Mouse (Mus musculus): ENCODE measurements at regions not wholly inside any gene's neighbourhood (a gene's known extent, or its start where the extent isn't known, plus 50 kb on each side); places are given as distances from the start of the nearest gene placed in this dataset.
"Not testable (repeated sequence)": the region's sequence is repeated elsewhere in the genome, so short reads cannot be mapped to it uniquely, and the experiment has no call there.

- peak; percentile 61 for DNase-seq (ENCODE audit: low read depth)
These were observed 200.9 kb downstream of the Faxc start for GRCm38 (mm10) chr4:22131751-22132736.

DNA sequence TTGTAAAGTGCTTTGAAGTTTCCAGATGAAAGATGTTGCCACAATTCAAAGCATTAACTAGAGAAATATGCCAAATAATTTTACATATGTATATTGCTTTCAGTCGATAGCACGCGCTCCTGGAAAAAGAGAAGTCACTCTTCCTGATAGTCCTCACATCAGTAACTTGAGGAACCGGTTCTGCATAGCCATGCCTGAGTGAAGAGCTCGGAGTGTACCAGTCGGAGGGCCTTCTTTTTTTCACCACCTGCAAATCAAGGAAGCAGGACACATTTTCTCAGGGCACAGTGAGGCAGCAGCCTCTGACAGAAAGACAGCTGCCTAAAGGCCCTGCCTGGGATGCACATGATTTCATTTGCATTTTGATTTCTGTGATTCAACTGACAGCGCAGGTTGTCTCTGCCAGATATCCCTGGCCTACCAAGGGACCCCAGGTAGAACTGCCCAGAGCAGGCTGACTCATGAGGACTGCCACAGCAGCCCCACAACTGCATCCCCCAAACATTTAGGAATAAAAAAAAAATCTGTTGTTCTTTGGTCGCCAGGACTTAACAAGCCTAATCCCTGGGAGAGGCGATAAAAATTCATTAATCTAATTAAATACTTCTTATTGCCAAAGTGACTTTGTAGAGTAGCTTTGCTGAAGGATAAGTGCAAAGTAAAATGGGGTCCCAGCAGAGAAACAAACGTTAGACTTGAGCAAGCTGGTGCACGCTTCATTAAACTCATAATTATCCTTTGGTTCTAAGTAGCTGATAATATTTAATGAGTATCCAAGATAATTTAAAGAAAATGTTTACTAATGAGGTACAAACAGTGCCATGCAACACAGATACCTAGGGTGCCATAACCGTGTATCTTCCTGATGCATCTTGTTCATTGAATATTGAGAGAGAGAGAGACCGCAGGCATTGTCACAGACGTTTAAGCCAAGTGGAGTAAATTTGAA is 202.7 kb downstream of the Faxc start:
- no peak for DNase-seq (ENCODE audit: low read depth)

GRCm38 (mm10) chr4:22140122-22140521 is 209.0 kb downstream of the Faxc start:
- no peak for DNase-seq (ENCODE audit: low read depth)

- DNase-seq (ENCODE audit: low read depth), result no peak
These were observed 212.4 kb downstream of the Faxc start for GRCm38 (mm10) chr4:22143546-22143945.

DNA sequence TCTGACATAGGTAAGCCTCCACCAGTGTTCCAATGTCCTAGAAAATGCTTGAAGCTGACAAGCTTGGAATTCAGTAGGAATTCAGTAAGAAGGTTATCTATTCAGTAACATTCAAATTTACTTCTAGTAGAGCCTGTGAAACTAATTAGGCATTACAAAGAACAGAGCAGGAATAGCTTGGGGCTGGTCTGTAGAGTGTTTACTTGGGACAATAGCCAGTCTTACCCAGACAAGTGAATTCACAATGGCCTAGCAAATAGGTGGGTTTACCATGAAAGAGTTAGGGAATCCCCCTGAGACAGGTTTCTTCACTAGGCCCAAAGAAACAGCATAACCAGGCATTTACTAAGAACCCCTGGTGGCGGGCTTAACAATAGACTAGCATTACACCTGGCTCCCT is 212.5 kb upstream of the Fbxl4 start:
- not testable (repeated sequence) for DNase-seq (ENCODE audit: low read depth)

GRCm38 (mm10) chr4:22146648-22147409 is 210.5 kb upstream of the Fbxl4 start:
- no peak for DNase-seq (ENCODE audit: low read depth)

GRCm38 (mm10) chr4:22151899-22152493 is 205.3 kb upstream of the Fbxl4 start:
- no peak for DNase-seq (ENCODE audit: low read depth)

DNA sequence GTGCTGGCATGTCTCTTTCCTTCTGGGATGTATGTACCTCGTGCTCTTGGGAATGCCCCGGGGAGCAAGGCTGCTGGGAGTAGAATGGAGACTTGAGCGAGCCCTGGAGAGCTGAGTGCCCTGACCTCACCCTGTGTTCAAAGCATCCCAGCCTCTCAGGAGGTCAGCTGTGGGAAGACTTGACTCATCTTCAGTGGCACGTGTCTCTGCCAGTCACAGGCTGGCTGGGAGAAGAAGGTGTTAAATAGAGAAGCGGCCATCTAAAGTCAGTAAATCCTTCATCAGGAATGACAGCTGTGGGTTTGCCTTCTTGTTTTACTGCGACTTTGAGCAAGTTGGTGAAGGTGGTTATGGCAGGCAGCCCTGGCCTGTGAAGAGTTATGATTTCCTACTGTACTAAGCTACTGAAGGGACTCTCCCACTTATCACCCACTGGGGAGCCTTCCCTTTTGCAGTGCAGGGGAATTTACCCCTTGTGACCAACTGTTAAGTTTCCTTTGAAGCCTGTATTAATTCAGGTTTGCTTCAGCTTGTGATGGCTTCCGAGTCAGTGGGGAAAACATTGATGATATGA is 204.3 kb upstream of the Fbxl4 start:
- no peak for DNase-seq (ENCODE audit: low read depth)

- no peak for DNase-seq (ENCODE audit: low read depth)
These were observed 203.7 kb upstream of the Fbxl4 start for GRCm38 (mm10) chr4:22153620-22154019.

DNA sequence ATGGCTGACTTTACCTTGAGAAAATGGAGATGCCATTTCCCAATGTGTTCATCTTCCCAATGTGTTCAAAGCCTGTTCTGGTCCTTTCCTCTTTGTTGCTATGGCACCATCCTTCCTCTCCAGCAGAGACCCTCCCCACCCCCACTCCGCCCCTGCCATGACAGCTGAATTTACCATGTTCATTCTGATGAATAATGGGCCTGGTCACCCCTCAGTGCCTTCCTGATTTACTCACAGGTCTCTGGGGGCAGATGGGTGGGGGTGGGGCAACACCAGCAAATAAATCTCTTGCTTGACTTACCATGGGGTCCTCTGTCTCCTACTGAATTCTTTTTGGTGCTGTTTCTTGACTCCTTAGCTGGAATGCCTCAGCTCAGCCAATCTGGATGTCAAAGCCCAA is 170.9 kb upstream of the Fbxl4 start:
- DNase-seq (ENCODE audit: low read depth), result no peak

DNA sequence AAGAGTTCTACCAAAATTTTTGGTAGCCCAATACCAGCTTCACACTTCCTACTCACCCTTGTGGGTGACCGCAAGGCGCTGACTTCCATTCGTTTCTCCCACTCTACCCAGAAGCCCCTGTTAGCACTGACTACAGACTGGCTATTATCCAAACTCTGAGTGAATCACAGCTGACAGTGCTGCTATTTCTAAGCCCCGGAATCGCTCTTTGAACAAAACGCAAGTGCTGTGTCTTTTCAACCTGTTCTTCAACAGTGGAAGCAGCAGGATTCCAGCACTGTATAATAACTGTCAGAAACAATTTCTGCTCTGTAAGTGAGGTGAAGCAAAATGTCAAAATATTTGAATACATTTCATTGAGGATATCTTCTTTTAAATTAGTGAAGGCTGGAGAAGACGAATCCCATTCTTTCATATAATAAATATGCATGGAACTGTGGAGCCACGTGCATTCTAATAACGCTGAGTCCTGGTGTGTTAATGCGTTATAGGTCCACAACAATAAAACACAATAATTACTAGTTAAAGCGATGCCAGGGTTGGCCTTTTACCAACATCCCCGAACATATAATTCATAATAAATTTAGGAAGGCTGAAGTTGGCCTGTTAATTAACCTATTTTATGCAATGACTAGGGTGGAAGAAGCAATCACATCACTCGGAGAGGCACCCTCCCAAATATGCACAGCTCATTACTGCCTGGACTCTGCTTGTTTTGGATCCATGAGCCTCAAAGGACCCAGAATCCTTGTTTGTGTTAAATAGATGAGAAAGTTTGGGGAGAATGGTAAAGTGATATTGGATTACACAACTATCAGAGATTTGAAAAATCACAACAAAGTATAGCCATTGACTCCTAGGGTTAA is 169.0 kb upstream of the Fbxl4 start:
- no peak for DNase-seq (ENCODE audit: low read depth)

DNA sequence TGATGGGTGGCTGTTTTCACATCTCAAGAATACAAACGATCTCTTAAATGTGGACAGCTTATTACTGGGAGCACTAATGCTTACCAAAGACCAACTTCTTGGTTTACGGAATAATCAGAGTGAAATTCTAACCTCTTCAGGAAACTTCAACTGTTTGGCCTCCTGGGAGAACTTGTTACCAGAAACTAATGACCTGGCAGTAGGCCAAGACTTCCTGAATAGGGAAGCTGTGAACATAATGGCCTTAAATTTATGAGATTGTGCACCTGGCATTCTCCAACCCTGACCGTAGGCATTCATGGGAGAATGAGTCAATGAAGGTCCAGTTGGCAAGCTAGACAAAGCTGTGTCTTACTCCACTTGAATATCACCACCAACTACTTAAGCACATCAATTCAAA is 160.8 kb upstream of the Fbxl4 start:
- no peak for DNase-seq (ENCODE audit: low read depth)

DNA sequence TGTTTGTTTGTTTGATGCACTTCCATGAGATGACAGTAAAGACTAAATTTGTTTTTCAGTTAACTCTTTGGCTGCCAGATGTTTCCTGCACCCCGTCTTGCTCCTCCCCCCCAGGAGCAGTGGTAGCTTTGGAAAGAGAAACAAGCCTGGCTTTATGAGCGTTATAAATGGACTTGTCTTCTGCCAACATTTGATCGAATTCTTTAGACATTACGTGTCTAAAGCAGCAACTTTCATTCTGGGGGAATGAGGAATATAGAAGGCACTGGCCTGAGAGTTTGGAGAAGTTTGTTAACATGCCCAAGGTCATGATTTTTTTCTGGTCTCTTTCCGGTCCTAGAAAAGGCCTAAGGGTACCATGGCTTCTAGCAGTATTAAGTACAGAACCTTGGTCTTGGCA is 148.8 kb upstream of the Fbxl4 start:
- peak; percentile 57 for DNase-seq (ENCODE audit: low read depth)

DNA sequence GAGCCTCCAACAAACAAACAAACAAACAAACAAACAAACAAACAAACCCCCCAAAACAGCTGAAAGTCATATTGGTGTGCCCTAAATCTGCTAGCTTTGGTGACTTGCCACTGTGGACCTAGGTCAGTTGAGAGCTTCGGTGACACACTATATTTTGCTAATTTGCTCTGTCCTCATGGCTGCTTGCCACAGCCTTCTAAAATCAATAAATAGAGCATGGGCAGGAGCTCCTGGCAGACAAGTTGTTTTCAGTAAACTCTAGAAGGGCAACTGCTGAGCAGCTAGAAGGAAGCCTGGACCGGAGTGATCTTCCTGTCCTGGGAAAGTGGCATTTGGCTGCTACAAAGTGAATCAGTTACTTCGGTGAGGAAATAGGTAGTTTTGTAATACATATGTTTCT is 119.7 kb upstream of the Fbxl4 start:
- DNase-seq (ENCODE audit: low read depth), result no peak

DNA sequence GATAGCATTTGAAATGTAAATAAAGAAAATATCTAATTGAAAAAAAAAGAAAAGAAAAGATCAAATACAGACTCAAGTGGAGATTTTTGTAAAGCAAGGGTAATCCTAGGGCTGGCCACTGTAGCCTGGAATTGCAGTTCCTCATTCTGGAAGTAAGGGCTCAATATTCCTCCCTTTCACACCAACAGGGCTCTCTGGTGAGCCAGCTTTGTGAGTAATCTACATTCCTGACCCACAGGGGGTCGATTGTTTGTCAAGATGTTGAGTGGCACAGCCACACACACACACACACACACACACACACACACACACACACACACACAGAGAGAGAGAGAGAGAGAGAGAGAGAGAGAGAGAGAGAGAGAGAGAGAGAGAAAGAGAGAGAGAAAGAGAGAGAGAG is 107.1 kb upstream of the Fbxl4 start:
- DNase-seq (ENCODE audit: low read depth), result not testable (repeated sequence)

- DNase-seq (ENCODE audit: low read depth), result no peak
These were observed 93.4 kb upstream of the Fbxl4 start for GRCm38 (mm10) chr4:22263903-22264302.

GRCm38 (mm10) chr4:22269064-22269463 is 88.3 kb upstream of the Fbxl4 start:
- DNase-seq (ENCODE audit: low read depth), result no peak

DNA sequence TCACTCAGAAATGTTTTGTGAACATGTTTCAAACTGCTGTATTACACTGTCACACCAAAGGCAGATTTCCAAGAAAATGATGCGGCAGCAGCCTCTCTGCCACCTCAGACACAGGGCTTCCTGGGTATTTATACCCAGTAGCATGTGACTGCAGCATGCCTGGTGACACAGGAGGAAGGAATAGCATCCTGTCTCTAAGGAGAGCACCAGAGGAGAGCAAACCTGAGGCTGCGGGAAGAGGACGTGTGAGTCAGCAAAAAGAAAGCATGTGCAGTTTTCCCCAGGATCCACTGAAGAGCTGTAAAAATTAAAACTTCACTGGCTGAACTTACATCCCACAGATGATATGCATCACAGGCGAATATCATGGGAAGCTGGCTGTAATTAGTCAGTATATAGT is 83.2 kb upstream of the Fbxl4 start:
- no peak for DNase-seq (ENCODE audit: low read depth)

GRCm38 (mm10) chr4:22282536-22283323 is 74.6 kb upstream of the Fbxl4 start:
- DNase-seq (ENCODE audit: low read depth), result no peak

Data from NIH3T3 (cell line).